Mouse (Mus musculus): Measurements from ENCODE around the gene Ceacam18.
"Not testable (repeated sequence)": the region's sequence is repeated elsewhere in the genome, so short reads cannot be mapped to it uniquely, and the experiment has no call there.

Gene Ceacam18

DNA sequence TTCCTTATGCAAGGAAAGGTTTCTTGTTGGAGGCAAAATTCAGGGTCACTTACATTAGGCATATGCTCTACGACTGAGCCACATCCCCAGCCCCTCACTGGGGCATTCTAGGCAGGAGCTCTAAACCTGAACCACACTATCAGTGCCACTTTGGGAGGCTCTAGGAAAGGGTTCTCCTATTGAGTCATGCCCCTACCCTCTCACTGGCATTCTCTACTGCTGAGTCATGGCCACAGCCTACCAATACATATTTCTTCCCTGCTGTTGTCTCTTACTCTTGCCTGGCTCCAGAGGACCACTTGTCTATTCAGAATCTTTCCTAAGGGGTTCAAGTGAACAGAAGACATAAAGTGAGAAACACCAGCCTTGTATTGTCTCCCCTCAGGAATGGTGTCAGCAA, 28.3 kb downstream of the Ceacam18 start:
- intact Hi-C loops (cut with DNase I) = no loop called here

GRCm38 (mm10) chr7:43667221-43667620, 32.7 kb downstream of the Ceacam18 start:
- intact Hi-C loops (cut with DNase I) = not testable (repeated sequence)

DNA sequence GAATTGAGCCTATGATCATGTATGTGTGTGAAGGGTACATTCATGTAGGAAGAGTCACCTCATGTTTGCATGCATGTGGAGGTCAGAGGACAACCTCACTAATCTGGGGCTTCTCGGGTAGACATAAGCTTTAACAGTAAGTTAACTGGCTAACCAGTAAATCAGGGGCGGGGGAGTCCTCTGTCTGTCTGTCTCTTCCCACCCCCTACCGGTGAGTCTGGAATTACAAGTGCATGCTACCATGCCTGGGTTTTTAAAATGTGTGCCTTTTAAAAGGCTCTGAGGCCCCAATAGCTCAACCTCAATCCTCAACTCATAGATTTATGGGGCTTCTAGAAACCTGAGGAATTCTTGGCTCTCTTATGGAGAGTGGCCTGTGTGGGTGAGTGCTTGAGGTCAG, 34.1 kb downstream of the Ceacam18 start:
- intact Hi-C loops (cut with DNase I) = no loop called here

DNA sequence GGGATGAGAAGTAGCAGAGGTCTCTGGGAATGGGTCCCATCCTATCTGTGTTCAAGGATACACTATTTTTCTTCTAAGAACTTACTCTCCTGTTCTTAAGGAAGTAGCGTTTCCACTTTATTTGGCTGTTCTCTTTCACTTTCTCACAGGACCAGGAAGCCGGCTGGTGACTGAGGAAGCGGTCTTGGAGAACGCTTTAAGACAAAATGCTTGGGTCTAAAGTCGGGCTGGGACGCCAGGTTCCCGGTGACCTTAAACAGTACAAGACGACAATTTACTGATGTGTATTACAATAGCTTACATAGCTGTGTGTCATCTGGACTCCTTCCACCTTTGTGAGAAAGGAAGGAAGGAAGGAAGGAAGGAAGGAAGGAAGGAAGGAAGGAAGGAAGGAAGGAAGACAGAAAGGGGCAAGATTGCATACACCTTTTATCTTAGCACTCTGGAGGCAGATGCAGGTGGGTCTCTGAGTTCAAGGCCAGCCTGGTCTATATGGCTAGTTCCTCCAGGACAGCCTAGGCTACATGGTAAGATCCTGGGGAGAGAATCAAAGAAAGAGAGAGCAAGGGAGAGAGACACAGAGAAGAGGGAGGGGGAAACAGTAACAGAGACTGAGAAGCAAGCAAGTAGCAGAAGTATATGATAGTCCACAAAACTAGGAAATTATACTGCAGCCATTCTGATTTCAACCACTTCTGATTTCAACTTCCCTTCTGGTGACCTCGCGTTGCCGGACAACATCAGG, 36.7 kb downstream of the Ceacam18 start:
- intact Hi-C loops (cut with DNase I) = loop anchor here (5.0 kb wide), 1 partner anchor 89 kb away; no protein-coding TSS in a partner anchor

- intact Hi-C loops (cut with DNase I) = loop anchor here (5.0 kb wide), 1 partner anchor 90 kb away; no protein-coding TSS in a partner anchor
These were observed 37.5 kb downstream of the Ceacam18 start, which contains the start of gene Ctu1 for GRCm38 (mm10) chr7:43671809-43672580. Ctu1 (plus strand) TSS chr7:43672016.

- intact Hi-C loops (cut with DNase I) = loop anchor here (5.0 kb wide), 1 partner anchor 90 kb away; no protein-coding TSS in a partner anchor
These were observed 38.2 kb downstream of the Ceacam18 start for GRCm38 (mm10) chr7:43672581-43673260.

DNA sequence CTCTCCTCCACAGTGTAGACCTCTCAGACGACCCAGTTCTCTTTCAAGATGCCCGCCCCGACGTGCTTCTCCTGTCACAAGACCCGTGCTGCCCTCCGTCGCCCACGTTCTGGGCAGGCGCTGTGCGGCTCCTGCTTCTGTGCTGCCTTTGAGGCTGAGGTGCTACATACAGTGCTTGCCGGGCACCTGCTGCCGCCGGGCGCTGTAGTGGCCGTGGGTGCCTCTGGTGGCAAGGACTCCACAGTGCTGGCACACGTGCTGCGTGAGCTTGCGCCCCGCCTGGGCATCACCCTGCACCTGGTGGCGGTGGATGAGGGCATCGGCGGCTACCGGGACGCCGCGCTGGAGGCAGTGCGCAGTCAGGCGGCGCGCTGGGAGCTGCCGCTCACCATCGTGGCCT, 40.6 kb downstream of the Ceacam18 start:
- intact Hi-C loops (cut with DNase I) = loop anchor here (5.0 kb wide), 1 partner anchor 383 kb away; no protein-coding TSS in a partner anchor

DNA sequence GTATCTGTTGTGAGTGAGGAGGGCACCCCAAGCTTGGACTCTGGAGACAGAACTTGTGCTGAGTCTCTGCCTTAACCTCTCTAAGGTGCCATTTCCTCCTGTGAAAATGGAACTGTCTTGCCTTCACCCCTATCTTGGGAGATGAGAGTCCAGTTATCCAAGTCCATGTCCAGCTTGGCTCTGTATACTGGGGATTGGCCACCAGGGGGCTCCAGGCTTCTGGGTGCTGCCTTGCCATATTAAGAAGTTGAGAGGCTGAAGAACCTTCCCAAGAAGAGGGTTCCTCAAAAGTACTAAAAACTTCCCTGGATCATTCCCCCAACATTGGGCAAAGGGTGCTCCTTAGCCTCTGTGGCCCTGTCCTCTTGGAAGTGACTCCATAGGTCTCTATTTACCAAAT, 44.0 kb downstream of the Ceacam18 start:
- intact Hi-C loops (cut with DNase I) = loop anchor here (2.0 to 5.0 kb wide), 2 partner anchors 216 to 386 kb away; no protein-coding TSS in a partner anchor

DNA sequence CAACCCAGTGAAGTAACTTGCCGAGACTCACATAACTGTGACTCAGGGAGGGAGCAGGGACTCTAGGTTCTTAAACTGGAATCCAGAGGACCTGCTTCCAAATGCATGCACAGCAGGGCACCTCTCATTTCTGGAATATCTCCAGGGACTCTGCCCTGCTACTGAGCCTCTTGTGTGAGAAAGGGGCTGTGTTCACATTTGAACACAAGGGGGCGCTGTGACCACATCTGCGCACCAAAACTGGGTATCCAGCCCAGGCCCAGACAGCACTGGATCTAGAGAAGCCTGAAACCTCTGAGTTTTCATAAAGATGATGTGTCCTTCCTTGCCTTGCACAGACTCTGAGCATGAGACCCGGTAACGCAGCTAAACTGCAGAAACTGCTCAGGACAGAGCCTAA, 46.5 kb downstream of the Ceacam18 start:
- intact Hi-C loops (cut with DNase I) = loop anchor here (2.0 kb wide), 1 partner anchor 102 kb away; no protein-coding TSS in a partner anchor

- intact Hi-C loops (cut with DNase I) = not testable (repeated sequence)
These were observed 48.0 kb downstream of the Ceacam18 start for GRCm38 (mm10) chr7:43682511-43682910.

DNA sequence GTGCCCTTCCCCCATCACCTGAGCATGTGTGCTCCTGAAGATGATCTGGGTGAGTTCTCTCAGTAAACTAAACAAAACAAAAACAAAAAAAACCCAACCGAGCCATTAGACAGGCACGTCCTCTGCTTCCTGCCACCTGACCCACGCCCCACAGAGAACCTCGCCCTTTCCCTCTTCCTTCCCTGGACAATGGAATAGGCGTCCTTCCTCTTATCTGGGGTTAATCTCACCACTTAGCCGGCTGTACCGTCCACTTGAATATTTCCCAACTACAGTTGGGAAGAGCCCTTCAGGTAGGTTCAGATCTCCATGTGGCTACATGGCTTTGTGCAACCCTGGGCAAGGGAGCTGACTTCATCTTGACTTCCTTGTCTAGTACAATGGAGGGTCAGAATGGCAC, 50.6 kb downstream of the Ceacam18 start:
- intact Hi-C loops (cut with DNase I) = no loop called here

- intact Hi-C loops (cut with DNase I) = no loop called here
These were observed 55.6 kb downstream of the Ceacam18 start, which contains the start of gene Klk14 for GRCm38 (mm10) chr7:43690118-43690517. Klk14 (plus strand) TSS chr7:43690418.

Measured in adrenal gland (tissue).